Mouse (Mus musculus): ENCODE measurements around the gene 2900011O08Rik.
A peak's percentile ranks its signal among the peaks of the same experiment; 100 is the strongest.
"Not testable (repeated sequence)": the region's sequence is repeated elsewhere in the genome, so short reads cannot be mapped to it uniquely, and the experiment has no call there.

2900011O08Rik gene

DNA sequence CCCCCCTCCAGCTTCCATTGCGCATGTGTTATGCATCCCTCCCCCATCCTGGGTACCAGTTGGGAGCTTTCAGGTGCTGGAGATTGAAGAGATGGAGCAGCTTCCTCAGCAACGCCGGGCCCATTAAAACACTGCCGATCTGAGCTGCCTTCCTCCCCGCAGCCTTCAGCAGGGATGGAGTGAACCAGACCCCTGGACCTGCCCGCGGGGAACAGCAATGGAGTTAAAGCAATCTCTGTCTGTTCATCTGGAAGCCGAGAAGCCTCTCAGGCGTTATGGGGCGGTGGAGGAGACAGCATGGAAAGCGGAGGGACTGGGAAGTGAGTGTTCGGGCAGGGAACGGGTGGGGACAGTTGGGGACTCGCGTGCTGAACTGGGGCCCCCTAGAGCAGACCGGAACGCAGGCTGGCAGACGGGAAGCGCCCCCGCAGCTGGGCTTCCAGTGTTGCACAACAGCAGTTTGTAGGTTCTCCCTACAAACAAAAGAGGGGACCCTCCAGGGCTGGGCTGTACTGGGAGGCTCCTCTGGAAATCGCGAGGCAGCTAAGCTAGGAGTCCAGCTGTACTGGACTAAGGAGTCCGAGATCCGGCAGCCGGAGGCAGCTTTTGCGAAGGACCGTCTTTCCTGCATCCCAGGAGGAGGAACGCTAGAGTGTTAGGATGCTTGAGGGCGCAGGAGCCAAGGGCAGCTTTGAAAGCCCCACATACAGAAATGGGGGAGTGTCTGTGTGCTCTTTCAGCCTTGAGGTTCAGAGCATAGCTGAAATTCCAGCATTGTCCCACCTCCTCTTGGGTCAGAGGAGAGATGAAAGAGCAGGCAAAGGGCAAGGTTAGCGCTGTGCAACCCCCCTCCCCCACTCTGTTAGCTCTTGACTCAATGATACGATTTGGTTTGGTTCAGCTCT, at the start of gene 2900011O08Rik, which contains the start of gene Ifitm7:
Gene 2900011O08Rik, plus strand, starts transcription at position 31 of the 905 bp plus-strand sequence.
Gene Ifitm7, minus strand, starts transcription at position 315 of the 905 bp plus-strand sequence.
- no peak for DNase-seq (ENCODE audit: extremely low read depth, low read depth)

DNA sequence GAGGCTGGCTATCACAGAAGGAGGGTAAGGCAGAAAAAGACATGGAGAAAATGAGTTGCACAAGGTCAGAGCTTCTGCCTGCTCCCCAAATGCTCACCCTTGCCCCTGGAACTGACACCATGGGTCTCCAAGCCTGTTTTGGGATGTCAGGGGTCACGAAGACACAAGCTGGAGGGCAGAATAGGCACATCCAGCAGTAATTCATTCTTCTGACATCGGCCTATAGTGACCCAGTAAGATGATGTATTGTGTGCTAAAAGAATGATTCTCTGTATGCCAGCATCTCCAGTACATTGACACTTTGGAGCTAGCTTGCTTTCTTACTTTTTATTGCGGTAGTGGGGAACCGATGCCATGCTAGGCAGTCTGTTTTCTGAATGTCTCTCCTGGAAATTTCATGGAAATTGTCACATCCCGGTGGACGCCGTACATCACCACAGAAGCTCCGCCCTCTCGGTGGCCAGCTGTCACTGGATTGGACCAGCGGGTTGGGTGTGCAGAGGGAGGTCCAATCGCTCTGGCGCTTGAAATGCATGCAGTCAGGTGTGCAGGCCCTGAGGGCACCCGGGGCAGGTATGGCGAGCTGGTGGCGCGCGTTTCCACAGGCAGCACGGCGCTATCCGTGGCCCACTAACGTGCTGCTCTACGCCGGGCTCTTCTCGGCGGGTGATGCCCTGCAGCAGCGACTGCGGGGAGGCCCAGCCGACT, 46.1 kb upstream of the 2900011O08Rik start:
- DNase-seq (ENCODE audit: extremely low read depth, low read depth), result no peak

DNA sequence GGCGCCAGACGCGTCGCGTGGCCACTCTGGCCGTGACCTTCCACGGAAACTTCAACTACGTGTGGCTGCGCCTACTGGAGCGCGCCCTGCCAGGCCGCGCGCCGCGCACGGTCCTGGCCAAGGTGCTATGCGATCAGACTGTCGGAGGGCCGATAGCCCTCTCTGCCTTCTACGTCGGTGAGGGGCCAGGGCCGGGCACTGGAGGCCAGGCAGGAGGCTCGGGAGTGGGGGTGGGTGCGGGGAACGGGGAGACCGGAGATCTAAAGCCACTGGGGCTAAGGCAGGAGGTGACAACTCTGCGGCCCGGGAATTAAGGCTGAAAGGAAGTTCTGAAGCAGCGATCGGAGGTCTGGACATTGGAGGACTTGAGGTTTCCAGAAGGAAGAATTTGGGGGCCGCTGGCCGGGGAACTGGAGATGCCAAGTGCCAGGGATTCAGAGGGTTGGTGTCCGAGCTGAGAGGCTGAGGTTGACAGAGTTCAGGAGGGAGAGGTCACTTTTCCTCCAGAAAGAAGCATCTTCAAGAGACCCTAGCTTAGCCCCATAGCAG, 45.5 kb upstream of the 2900011O08Rik start:
- no peak for DNase-seq (ENCODE audit: extremely low read depth, low read depth)

DNA sequence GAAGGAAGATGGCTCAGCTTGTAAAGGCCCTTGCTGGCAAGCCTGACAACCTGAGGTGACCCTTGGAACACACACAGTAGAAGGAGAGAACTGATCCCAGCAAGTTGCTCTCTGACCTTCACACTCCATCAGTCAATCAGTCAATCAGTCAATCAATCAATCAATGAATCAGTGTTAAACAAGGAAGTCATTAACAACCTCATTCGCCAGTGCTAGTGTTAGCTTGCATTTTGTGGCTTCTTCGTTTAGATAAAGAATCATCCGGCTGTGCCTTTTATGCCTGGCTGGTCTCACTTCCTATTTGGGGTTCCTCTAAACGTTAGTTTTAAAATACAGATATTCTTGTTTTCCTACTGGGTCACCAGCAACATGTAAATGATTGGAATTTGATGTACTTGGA, 42.2 kb upstream of the 2900011O08Rik start:
- DNase-seq (ENCODE audit: extremely low read depth, low read depth), result peak; percentile 44

DNA sequence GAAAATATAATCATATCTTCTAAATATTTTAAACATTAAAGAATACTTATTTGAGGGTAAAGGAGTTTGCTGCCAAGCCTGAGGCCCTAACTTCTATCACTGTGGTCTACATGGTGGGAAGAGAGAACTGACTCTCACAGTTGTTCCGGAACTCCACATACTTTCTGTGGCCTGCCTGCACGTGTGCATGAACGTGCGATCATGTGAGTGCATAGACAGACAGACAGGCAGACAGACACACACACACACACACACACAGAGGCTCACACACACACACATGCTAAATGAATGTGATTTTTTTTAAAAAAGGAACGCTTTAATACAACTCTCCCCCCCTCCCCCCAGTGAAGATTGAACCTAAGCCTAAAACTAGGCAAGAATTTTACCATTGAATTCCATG, 41.7 kb upstream of the 2900011O08Rik start:
- no peak for DNase-seq (ENCODE audit: extremely low read depth, low read depth)

DNA sequence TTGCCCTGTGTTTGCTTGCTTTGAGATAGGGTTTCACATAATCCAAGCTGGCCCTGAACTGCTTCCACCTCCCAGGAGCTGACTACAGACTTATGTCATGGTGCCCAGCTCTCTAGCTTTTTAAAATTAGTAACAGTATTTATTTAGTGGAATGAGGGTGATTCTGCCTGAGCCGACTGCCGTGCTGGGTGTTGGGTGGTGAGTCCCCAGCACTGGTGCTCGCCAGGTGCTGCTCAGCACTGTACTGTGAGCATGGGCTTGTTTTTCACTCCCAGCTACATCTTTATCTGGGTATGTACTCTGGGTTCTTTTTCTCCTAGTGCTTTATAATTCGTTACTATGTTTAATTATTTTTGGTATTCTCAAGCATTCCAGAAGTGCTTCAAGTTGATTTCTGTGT, 41.3 kb upstream of the 2900011O08Rik start:
- DNase-seq (ENCODE audit: extremely low read depth, low read depth), result no peak

DNA sequence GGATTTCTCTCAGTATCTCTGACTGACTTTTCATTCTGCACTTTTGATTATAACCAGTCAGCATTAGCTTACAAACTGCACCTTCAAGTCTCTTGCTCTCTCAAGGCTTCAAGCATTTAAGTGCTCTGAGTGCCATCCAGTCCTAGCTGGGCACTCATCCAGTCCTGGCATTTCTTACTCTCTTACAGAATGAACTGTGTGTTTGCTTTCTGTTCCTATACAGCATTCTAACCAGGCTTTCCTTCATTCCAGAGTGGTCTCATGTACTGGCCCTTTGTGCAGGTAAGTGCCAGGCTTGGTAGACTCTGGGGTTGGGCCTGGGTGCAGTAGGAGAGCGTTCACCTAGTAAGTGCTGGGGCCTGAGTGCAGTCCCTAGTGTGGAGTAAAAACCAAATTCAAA, 40.1 kb upstream of the 2900011O08Rik start:
- no peak for DNase-seq (ENCODE audit: extremely low read depth, low read depth)

DNA sequence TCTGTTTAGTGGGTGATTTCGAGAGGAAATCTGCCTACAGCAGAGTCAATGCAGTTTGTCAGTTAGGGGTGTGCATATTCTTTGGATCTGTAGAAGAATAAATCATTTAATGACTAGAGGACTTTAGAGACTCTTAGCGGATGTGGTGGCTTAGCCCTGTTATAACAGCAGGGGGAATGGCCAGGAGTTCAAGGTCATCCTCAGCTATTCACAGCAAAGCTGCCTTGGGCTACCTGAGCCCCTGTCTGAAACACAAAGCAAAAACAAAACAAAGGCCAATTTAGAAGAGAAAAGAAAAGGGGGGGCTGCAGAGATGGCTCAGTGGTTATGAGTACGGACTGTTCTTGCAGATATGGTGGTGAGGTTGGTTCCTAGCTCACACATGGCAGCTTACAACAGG, 35.2 kb upstream of the 2900011O08Rik start:
- no peak for DNase-seq (ENCODE audit: extremely low read depth, low read depth)

DNA sequence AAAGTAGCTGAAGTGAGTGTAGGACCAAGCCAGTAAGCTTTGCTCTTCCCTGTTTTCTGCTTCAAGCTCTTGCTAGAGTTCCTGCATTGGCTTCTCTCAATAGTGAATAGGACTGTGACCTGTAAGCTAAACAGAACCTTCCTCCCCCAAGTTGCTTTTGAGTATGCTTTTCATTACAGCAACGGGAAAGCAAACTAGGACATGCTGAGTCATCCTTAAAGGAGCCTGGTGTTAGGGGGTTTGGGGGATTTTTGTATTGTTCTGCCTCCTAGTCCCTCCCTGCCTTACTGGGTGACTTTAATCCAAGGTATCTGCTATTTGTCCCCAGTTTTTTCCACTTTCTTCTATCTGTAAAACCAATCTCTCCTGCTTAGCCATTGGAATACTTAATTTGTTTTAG, 24.4 kb upstream of the 2900011O08Rik start:
- DNase-seq (ENCODE audit: extremely low read depth, low read depth), result no peak

DNA sequence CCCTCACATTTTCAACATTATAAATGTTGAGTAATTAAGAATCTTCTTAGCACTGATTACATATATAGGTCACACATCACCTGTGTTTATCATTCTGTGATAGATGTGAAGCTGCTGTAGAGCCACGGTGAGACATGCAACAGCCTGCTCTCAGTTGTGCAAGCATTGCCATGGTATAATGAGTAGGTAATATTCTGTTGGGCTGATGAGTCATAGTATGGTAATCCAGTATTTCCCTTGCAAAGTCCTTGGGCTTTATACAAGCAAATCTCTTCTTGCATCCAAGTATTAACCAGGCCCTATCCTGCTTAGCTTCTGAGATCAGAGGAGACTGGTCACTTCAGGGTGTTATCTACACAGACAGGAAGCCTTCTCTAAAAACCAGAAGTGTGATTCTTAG, 17.3 kb upstream of the 2900011O08Rik start:
- DNase-seq (ENCODE audit: extremely low read depth, low read depth), result peak; percentile 2

DNA sequence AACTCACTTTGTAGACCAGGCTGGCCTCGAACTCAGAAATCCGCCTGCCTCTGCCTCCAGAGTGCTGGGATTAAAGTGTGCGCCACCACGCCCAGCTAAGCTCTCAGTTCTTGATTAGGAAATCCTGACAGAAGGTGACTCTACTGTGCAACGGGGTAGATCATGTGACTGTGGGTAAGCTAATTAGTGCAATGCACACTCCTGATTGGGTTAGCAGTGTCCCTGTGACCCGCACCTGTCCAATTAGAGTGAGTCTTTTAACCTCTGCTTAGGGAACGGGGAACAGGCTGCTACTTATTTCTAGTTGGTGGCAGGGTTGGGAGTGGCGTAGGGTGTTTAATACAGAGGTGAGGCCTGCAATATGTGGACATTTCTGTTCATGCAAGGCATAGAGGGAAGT, 14.4 kb upstream of the 2900011O08Rik start:
- DNase-seq (ENCODE audit: extremely low read depth, low read depth), result no peak

DNA sequence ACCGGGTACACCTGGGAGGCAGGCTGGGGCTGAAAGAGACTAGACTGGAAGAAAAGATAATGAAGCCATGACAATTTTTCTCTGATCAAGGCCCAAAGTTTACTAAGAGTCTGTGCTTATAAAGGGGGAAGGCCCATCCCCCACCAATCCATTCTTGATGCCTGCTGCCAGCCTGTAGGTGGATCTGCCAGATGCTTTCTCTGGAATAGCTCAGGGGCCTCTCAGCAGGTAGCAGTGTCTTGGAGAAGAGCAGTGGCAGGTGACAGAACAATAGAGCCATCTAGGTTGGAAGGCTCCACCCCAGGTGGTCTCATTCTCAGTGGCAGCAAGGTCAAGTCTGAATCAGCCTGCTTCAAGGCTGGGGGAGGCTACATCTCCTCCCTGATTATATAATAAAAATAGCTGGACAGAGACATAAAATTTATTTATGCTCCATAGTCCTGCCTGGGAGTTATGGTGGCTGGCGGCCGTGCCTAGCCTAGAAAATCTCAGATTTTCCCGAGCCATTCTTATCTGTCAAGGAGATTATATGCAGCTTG, 10.0 kb upstream of the 2900011O08Rik start:
- not testable (repeated sequence) for DNase-seq (ENCODE audit: extremely low read depth, low read depth)

DNA sequence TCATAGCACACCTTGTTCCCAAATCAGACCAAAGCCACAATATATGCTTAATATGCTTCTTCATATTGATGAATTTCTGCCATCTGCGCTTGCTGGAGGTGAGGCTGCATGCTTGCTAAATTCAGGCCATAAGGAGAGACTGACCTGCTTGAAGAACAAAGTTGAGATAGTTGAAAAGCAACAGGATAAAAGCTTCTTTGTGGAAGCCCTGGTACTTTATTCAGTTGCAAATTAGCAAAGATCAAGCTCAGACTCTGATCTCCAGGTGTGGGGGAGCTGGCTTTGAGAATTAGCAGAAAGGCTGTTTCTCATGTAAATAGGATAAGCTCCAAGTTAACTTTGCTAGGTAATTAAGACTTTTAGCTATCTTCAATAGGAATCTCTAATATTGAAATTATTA, 9.4 kb upstream of the 2900011O08Rik start:
- DNase-seq (ENCODE audit: extremely low read depth, low read depth), result not testable (repeated sequence)

DNA sequence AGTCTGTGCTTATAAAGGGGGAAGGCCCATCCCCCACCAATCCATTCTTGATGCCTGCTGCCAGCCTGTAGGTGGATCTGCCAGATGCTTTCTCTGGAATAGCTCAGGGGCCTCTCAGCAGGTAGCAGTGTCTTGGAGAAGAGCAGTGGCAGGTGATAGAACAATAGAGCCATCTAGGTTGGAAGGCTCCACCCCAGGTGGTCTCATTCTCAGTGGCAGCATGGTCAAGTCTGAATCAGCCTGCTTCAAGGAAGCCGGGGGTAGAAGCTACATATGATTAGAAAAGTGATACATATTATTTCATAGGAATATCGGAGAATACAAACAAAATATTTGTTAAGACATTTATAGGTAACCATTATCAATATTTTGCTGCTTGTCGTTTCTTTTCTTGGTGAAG, 4.7 kb upstream of the 2900011O08Rik start:
- not testable (repeated sequence) for DNase-seq (ENCODE audit: extremely low read depth, low read depth)

DNA sequence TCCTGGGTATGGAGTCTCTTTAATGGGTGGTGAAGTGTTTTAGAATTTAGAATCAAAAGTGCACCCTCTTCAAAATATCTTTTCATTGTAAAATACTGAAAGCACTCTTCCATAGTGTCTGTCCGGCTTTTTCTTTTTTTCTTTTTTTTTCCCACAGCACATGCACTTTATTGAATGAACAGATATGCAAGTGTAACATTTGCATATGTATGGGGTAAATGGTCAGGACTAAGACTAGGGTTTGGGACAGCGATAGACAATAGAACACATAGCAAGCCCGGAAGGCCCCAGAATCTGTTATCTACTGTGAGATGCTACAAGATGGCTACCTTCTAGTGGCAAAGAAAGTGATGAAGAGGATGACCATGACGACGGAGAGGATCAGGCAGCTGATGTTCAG, 3.2 kb upstream of the 2900011O08Rik start:
- no peak for DNase-seq (ENCODE audit: extremely low read depth, low read depth)

DNA sequence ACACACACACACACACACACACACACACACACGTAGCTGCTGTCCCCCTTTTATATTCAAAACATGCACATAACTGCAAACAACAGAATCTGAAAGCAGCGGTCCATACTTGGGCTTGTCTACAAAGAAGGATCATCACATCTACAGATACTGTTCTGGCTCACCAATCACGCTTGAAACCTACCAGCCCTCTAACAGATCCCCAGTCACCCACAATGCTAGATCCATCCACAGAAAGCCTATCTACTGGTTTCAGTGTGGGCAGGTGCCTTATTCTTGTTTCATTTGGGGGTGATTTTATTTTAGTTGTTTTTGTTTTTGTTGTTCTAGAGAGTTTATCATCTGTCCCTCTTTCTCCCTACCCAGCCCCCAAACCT, 219 bp upstream of the 2900011O08Rik start:
- DNase-seq (ENCODE audit: extremely low read depth, low read depth), result no peak

DNA sequence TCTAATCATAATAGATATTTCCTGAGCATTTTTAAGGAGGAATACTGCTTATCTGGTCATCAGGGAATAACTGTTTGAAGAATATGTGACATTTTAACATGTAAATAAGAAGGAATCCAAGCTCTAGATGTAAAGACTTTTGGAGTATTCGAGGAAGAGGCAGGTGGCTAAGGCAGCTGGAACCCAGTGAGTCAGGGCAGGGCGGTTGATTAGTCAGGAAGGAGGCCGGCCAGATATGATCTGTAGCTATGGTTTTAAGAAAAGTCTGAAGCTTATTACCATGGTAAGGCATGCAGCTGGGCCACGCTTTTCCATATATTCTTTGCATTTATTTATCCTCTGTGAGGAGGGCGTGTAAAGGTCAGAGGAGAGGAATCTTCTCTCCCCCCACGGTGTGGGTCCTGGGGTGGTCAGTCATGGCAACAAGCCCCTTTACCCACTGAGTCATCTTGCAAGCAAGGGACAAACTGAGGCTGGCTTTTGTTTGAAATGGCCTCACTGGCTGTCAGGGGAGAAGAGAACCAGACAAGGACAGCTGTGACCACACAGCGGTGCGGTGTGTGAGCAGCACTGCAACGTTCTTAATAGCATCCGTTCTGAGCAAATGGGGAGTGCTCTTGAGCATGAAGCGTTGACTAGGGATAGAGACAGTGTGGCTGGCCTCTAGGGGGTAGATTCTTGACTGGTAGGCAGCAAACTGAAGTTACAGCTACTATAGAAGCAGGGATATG, 6.3 kb downstream of the 2900011O08Rik start:
- DNase-seq (ENCODE audit: extremely low read depth, low read depth), result no peak

DNA sequence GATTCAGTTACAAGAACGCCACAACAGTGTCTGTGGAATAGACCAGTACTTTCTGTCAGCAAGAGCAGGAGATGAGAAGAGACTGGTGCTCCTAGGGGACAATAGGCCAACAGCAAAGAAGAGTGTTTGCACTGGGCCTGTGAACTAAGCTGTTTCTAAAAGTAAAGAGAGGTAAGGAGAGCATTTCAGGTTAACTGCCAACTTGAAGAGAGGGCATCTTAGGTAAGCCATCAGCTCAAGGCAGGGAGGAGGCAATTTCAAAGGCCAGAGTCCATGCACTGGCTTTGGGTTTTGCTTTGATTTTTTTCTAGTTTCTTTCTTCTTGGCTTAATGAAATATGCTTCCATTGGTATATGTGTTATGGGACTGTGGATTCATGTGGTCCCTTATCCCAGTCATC, 7.7 kb downstream of the 2900011O08Rik start:
- DNase-seq (ENCODE audit: extremely low read depth, low read depth), result no peak

DNA sequence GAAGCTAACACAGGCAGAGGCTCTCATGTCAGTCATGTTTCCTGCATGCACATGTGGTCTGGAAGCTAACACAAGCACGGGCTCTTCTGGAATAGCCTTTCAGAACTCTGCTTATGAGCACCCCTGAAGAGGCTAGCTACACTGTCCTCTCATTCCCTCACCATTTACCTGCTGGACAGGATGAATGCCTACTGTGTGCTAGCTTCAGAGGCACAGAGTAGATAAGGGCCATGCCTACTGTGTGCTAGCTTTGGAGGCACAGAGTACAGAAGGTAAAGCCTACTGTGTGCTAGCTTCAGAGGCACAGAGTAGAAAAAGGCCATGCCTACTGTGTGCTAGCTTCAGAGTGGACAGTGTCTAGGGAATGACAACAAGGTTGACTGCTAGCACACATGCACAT, 8.1 kb downstream of the 2900011O08Rik start:
- no peak for DNase-seq (ENCODE audit: extremely low read depth, low read depth)

DNA sequence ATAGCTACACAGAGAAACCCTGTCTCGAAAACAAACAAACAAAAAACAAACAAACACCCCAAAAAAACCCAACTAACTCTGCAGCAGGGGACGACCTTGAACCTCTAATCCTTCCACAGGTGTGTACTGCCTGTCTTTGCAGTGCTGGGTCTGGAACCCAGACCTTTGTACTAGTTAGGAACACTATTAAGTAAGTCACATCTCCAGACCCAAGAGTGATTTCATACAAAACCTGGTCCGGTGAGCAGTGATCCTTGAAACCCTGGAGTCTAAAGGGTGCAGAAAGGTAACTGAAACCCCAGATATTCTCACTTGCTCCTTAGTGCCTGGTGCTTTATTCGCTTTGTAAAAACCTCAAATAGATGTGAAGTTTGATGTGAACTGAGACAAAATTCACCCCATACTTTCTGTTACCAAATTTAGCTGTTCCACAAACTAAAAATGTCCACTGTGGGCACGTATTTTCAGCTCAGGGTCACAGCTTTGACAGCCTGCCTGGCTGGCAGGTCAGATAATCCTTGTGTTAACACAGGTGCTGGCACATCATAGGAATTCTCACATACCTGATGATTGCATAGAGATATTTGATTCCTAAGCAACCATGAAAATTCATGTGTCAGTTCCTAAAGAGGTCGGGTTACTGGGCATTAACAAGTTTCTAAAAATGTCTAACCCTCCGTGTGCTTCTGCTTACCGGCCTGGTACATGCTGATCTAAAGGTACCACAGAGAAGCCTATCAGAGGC, 17.2 kb downstream of the 2900011O08Rik start:
- no peak for DNase-seq (ENCODE audit: extremely low read depth, low read depth)

DNA sequence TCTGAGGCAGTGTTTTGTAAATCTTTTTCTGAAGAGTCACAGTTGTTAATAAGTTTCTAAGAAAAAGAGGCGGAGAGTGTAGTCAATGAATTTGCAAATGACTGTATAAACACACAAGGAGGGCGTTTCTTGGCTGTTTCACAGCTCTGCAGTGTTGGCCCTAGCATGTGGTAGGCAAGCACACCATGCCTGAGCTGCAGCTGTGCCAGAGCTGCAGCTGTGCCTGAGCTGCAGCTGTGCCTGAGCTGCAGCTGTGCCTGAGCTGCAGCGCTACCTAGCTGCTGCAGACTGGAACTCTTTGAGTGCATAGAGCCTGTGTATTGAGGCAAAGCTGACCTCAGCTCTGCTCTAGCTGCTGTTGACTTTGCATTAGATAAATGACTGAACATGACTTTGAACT, 17.8 kb downstream of the 2900011O08Rik start:
- no peak for DNase-seq (ENCODE audit: extremely low read depth, low read depth)
